Mouse (Mus musculus): ENCODE results near the gene Ankrd33b. TPM values are rescaled to one million over a fixed set of nuclear protein-coding genes. Genes with fewer than 3 reads are reported as not detected.

Ankrd33b gene
- polyA plus RNA-seq, 1 experiment from 2014 or later = 1.1 TPM

GRCm38 (mm10) chr15:31294311-31294710, 73.2 kb downstream of the Ankrd33b start:
- H3K36me3 ChIP-seq (ENCODE audit: control insufficient read depth, insufficient read depth, low read length) = no peaks in the 10 kb centered on the region
- H3K9me3 ChIP-seq (ENCODE audit: control insufficient read depth, low read length) = no peaks in the 10 kb centered on the region
- H3K9ac ChIP-seq (ENCODE audit: low read length) = no peak overlapping the region
- ATAC-seq (ENCODE audit: insufficient read depth, low FRiP score, low TSS enrichment) = no peak
- peaks cover 4% of the 10 kb centered on the region; the same call in 1 of the 2 replicates for H3K4me1 ChIP-seq (ENCODE audit: control insufficient read depth, insufficient read depth, low read length)
- WGBS = 22% methylated on average over 2 of the region's 2 CpGs
- no peak overlapping the region for H3K4me3 ChIP-seq (ENCODE audit: low read depth, low read length)
- H3K27ac ChIP-seq (ENCODE audit: low read depth, low read length) = no peak overlapping the region
- no peak for DNase-seq (ENCODE audit: low spot score)
- no peak overlapping the region for H3K4me2 ChIP-seq (ENCODE audit: low read depth)
- H3K27me3 ChIP-seq (ENCODE audit: control insufficient read depth, insufficient read depth, low read length) = peaks cover 14% of the 10 kb centered on the region

DNA sequence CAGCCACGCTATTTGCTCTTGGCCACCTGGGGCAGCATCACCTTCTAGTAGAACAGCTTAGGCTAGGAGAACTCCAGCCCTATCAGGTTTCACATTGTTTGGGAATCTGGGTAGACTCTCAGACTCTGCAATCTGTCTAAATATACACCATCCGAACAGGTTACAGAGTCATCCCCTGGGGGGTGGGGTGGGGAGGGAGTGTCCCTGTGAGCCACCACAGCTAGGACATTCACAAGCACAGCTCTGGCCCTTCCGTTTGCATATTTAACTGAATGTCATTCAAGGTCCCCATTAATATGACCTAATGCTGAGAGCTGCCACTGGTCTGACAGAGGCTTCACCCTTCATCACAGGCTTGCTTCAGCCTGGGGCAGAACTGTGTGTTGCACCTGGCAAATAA, 74.9 kb downstream of the Ankrd33b start:
- Histone ChIP-seq H3K27ac (ENCODE audit: low read depth, low read length) (no peak overlapping the region), H3K27me3 (ENCODE audit: control insufficient read depth, insufficient read depth, low read length) (peaks cover 8% of the 10 kb centered on the region), H3K36me3 (ENCODE audit: control insufficient read depth, insufficient read depth, low read length) (no peaks in the 10 kb centered on the region), H3K4me1 (ENCODE audit: control insufficient read depth, insufficient read depth, low read length) (peaks cover 4% of the 10 kb centered on the region; the same call in 1 of the 2 replicates), H3K4me2 (ENCODE audit: low read depth) (no peak overlapping the region), H3K9ac (ENCODE audit: low read length) (no peak overlapping the region), H3K4me3 (ENCODE audit: low read depth, low read length) (no peak overlapping the region), H3K9me3 (ENCODE audit: control insufficient read depth, low read length) (no peaks in the 10 kb centered on the region)
- DNase-seq (ENCODE audit: low spot score) = no peak
- ATAC-seq (ENCODE audit: insufficient read depth, low FRiP score, low TSS enrichment) = no peak
- WGBS = 31% methylated on average over 3 of the region's 3 CpGs

DNA sequence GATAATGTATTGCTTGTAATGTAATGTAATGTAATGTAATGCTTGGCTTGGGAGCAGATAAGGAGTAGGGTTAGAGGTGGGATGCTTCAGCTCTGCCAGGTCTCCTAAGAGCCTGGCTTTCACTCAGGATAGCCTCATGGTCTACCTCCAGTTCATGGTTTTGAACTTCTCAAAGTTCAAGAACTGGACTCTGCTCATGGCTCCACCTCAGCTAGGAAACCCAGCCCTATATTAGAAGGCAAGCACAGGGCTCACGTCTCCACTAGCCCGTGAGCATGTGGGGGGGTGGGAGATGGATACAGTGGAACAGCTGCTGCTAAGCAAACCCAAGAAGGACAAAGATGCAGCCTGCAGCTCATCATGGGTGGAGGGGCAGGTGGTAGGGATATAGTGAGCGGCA, 81.8 kb downstream of the Ankrd33b start:
- H3K27me3 ChIP-seq (ENCODE audit: control insufficient read depth, insufficient read depth, low read length) = no peaks in the 10 kb centered on the region
- H3K9me3 ChIP-seq (ENCODE audit: control insufficient read depth, low read length) = no peaks in the 10 kb centered on the region
- no peak overlapping the region for H3K27ac ChIP-seq (ENCODE audit: low read depth, low read length)
- H3K4me1 ChIP-seq (ENCODE audit: control insufficient read depth, insufficient read depth, low read length) = no peaks in the 10 kb centered on the region
- H3K9ac ChIP-seq (ENCODE audit: low read length) = no peak overlapping the region
- no peak for ATAC-seq (ENCODE audit: insufficient read depth, low FRiP score, low TSS enrichment)
- no peaks in the 10 kb centered on the region for H3K36me3 ChIP-seq (ENCODE audit: control insufficient read depth, insufficient read depth, low read length)
- WGBS = 82% methylated on average over 3 of the region's 3 CpGs
- H3K4me3 ChIP-seq (ENCODE audit: low read depth, low read length) = no peak overlapping the region
- no peak for DNase-seq (ENCODE audit: low spot score)
- H3K4me2 ChIP-seq (ENCODE audit: low read depth) = no peak overlapping the region

DNA sequence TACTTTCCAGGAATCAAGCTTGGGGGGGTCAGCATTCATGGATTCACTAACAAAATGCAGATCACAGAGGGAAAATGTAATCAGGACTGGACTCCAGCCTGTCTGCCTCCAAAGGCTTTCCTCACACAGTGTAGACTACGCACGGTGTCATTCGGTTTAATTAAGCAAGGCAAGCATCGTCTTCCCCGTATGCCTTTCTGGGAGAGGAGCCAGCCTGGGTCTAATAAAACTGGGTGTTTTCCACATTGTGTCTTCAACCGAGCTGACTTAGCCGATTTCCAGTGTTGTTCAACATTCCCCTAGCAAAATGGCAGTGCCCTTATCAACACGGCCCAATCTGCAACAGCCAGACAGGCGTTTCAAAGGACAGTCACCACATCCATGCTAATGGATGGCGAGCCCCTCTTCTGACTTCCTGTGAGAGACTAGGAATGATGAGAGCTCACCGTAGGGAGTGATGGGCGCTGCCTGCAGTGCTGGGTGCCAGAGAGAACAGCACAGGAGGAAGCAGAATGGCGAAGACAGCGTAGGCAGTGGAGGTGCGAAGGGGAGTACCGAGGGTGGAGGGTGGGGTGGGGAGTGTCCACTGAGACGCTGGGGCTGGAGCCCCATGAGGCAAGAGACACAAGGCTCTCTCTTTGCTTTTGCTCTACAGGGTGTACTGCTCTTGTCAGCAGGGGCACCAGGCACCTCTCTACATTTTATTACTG, 82.4 kb downstream of the Ankrd33b start:
- DNase-seq (ENCODE audit: low spot score) (no peak), ATAC-seq (ENCODE audit: insufficient read depth, low FRiP score, low TSS enrichment) (no peak)
- no peaks in the 10 kb centered on the region for H3K4me1 ChIP-seq (ENCODE audit: control insufficient read depth, insufficient read depth, low read length)
- H3K9me3 ChIP-seq (ENCODE audit: control insufficient read depth, low read length) = no peaks in the 10 kb centered on the region
- H3K4me3 ChIP-seq (ENCODE audit: low read depth, low read length) = no peak overlapping the region
- no peaks in the 10 kb centered on the region for H3K27me3 ChIP-seq (ENCODE audit: control insufficient read depth, insufficient read depth, low read length)
- no peak overlapping the region for H3K9ac ChIP-seq (ENCODE audit: low read length)
- no peak overlapping the region for H3K27ac ChIP-seq (ENCODE audit: low read depth, low read length)
- H3K36me3 ChIP-seq (ENCODE audit: control insufficient read depth, insufficient read depth, low read length) = no peaks in the 10 kb centered on the region
- 78% methylated on average over 17 of the region's 17 CpGs for WGBS
- no peak overlapping the region for H3K4me2 ChIP-seq (ENCODE audit: low read depth)

GRCm38 (mm10) chr15:31284142-31284541, 83.4 kb downstream of the Ankrd33b start:
- Histone ChIP-seq H3K27me3 (ENCODE audit: control insufficient read depth, insufficient read depth, low read length) (no peaks in the 10 kb centered on the region), H3K4me2 (ENCODE audit: low read depth) (no peak overlapping the region), H3K9ac (ENCODE audit: low read length) (no peak overlapping the region), H3K9me3 (ENCODE audit: control insufficient read depth, low read length) (no peaks in the 10 kb centered on the region), H3K36me3 (ENCODE audit: control insufficient read depth, insufficient read depth, low read length) (no peaks in the 10 kb centered on the region), H3K27ac (ENCODE audit: low read depth, low read length) (no peak overlapping the region), H3K4me3 (ENCODE audit: low read depth, low read length) (no peak overlapping the region), H3K4me1 (ENCODE audit: control insufficient read depth, insufficient read depth, low read length) (no peaks in the 10 kb centered on the region)
- DNase-seq (ENCODE audit: low spot score) (no peak), ATAC-seq (ENCODE audit: insufficient read depth, low FRiP score, low TSS enrichment) (no peak)
- WGBS = 70% methylated on average over 5 of the region's 5 CpGs

DNA sequence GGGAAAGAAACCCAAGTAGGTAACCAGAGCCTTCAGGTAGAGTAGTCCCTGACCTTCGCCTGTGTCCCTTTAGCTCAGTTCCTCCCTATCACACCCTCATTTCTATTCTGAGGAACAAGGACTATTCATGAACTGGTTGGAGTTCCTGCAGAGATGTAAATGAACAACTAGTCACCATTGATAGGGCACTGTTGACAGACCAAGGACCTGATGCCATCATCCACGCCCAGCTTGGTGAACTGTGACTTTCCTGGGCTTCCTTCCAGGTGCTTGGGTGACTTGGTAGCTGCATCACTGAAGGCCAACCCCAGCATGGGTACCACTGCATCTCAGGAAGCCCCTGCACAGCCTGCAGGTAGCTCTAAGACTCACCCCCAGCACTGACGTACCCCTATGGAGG, 85.2 kb downstream of the Ankrd33b start:
- Histone ChIP-seq H3K27me3 (ENCODE audit: control insufficient read depth, insufficient read depth, low read length) (no peaks in the 10 kb centered on the region), H3K27ac (ENCODE audit: low read depth, low read length) (no peak overlapping the region), H3K9ac (ENCODE audit: low read length) (no peak overlapping the region), H3K36me3 (ENCODE audit: control insufficient read depth, insufficient read depth, low read length) (no peaks in the 10 kb centered on the region), H3K4me2 (ENCODE audit: low read depth) (no peak overlapping the region), H3K4me3 (ENCODE audit: low read depth, low read length) (no peak overlapping the region), H3K9me3 (ENCODE audit: control insufficient read depth, low read length) (no peaks in the 10 kb centered on the region), H3K4me1 (ENCODE audit: control insufficient read depth, insufficient read depth, low read length) (no peaks in the 10 kb centered on the region)
- 83% methylated on average over 3 of the region's 3 CpGs for WGBS
- DNase-seq (ENCODE audit: low spot score) (no peak), ATAC-seq (ENCODE audit: insufficient read depth, low FRiP score, low TSS enrichment) (no peak)

GRCm38 (mm10) chr15:31281830-31282229, 85.7 kb downstream of the Ankrd33b start:
- H3K9ac ChIP-seq (ENCODE audit: low read length) = no peak overlapping the region
- no peaks in the 10 kb centered on the region for H3K27me3 ChIP-seq (ENCODE audit: control insufficient read depth, insufficient read depth, low read length)
- H3K36me3 ChIP-seq (ENCODE audit: control insufficient read depth, insufficient read depth, low read length) = no peaks in the 10 kb centered on the region
- 77% methylated on average over 13 of the region's 13 CpGs for WGBS
- no peaks in the 10 kb centered on the region for H3K4me1 ChIP-seq (ENCODE audit: control insufficient read depth, insufficient read depth, low read length)
- DNase-seq (ENCODE audit: low spot score) = no peak
- no peak for ATAC-seq (ENCODE audit: insufficient read depth, low FRiP score, low TSS enrichment)
- H3K27ac ChIP-seq (ENCODE audit: low read depth, low read length) = no peak overlapping the region
- H3K4me2 ChIP-seq (ENCODE audit: low read depth) = no peak overlapping the region
- H3K9me3 ChIP-seq (ENCODE audit: control insufficient read depth, low read length) = no peaks in the 10 kb centered on the region
- H3K4me3 ChIP-seq (ENCODE audit: low read depth, low read length) = no peak overlapping the region

DNA sequence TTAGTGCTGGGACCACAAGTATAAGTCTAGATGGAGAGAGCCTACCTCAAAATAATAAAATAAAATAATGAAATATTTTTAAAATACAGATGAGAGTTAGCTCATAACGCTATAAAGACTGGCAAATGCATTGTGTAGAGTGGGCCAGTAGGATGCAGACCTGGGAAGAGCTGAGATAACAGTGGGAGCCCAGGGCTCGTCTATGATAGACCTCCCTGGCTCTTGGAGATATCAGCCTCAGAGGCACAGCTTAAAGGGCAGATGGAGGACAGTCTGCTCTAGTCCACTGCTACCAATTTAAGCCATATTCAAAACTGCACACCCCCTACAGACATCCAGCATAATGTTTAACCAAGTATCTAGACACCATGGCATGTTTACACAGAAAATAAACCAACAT, 86.8 kb downstream of the Ankrd33b start:
- H3K27ac ChIP-seq (ENCODE audit: low read depth, low read length) = no peak overlapping the region
- H3K4me1 ChIP-seq (ENCODE audit: control insufficient read depth, insufficient read depth, low read length) = no peaks in the 10 kb centered on the region
- H3K4me3 ChIP-seq (ENCODE audit: low read depth, low read length) = no peak overlapping the region
- H3K4me2 ChIP-seq (ENCODE audit: low read depth) = no peak overlapping the region
- no peak overlapping the region for H3K9ac ChIP-seq (ENCODE audit: low read length)
- DNase-seq (ENCODE audit: low spot score) (no peak), ATAC-seq (ENCODE audit: insufficient read depth, low FRiP score, low TSS enrichment) (no peak)
- no peaks in the 10 kb centered on the region for H3K27me3 ChIP-seq (ENCODE audit: control insufficient read depth, insufficient read depth, low read length)
- no peaks in the 10 kb centered on the region for H3K36me3 ChIP-seq (ENCODE audit: control insufficient read depth, insufficient read depth, low read length)
- WGBS = 85% methylated on average over 2 of the region's 2 CpGs
- H3K9me3 ChIP-seq (ENCODE audit: control insufficient read depth, low read length) = no peaks in the 10 kb centered on the region

DNA sequence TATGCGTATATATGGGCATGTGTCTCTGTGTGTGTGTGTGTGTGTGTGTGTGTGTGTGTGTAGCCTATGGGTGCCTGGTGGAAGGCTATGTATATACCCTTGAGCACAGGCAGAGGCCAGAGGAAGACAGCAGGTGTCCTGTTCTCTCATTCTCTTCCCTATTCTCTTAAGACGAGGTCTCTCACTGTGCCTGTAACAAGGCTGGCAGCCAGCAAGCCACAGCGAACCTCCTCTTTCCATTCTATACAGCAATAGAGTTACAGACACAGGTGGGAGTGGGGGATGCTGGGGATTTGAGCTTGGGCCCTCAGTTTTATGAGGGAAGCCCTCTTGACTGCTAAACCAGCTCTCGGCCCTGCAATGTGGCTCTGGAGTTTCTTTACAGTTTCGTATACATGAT, 87.5 kb downstream of the Ankrd33b start:
- H3K4me2 ChIP-seq (ENCODE audit: low read depth) = no peak overlapping the region
- H3K4me3 ChIP-seq (ENCODE audit: low read depth, low read length) = no peak overlapping the region
- no peak for DNase-seq (ENCODE audit: low spot score)
- H3K9me3 ChIP-seq (ENCODE audit: control insufficient read depth, low read length) = no peaks in the 10 kb centered on the region
- ATAC-seq (ENCODE audit: insufficient read depth, low FRiP score, low TSS enrichment) = no peak
- no peak overlapping the region for H3K9ac ChIP-seq (ENCODE audit: low read length)
- no peaks in the 10 kb centered on the region for H3K36me3 ChIP-seq (ENCODE audit: control insufficient read depth, insufficient read depth, low read length)
- H3K27me3 ChIP-seq (ENCODE audit: control insufficient read depth, insufficient read depth, low read length) = no peaks in the 10 kb centered on the region
- H3K4me1 ChIP-seq (ENCODE audit: control insufficient read depth, insufficient read depth, low read length) = no peaks in the 10 kb centered on the region
- no peak overlapping the region for H3K27ac ChIP-seq (ENCODE audit: low read depth, low read length)
- WGBS = 81% methylated on average over 5 of the region's 5 CpGs

Measured in neural tube, embryonic 11.5 days (tissue).